Mouse (Mus musculus) G1E (cell line): Measurements from ENCODE around the gene Zfp609.

ENCODE experiments used
- CTCF ChIP-seq: IDR thresholded peaks from 2 replicates; pipeline ENCODE4 v1.5.1; 2012; ENCODE audit warnings: low read depth, low read length, inconsistent platforms, mixed read lengths
- GATA1 ChIP-seq: IDR thresholded peaks from 2 replicates; pipeline ENCODE4 v1.6.1; 2012; ENCODE audit warnings: borderline replicate concordance, low read length, inconsistent platforms, mixed read lengths
- GATA2 ChIP-seq: IDR thresholded peaks from 2 replicates; pipeline ENCODE4 v1.6.1; 2012; ENCODE audit warnings: low read depth, low read length, inconsistent platforms, borderline replicate concordance
- POLR2AphosphoS5 ChIP-seq: IDR thresholded peaks from 2 replicates; pipeline ENCODE4 v1.6.1; 2012; ENCODE audit warnings: low read depth, low read length, inconsistent platforms; ENCODE audit not compliant: insufficient replicate concordance
- TAL1 ChIP-seq: conservative IDR thresholded peaks from 2 replicates; pipeline ENCODE4 v1.6.1; 2012; ENCODE audit warnings: low read depth, low read length, inconsistent platforms, mixed read lengths

GRCm38 (mm10) chr9:65728588-65728987 is 98.8 kb downstream of the Zfp609 start:
- TF ChIP-seq CTCF: no peak
- TF ChIP-seq GATA1: no peak
- TF ChIP-seq TAL1: no peak
- TF ChIP-seq POLR2AphosphoS5: no peak
- no peak for TF ChIP-seq GATA2
